Mouse (Mus musculus) midbrain, embryonic 11.5 days (tissue): ENCODE measurements at regions not wholly inside any gene's neighbourhood (a gene's known extent, or its start where the extent isn't known, plus 50 kb on each side); places are given as distances from the start of the nearest gene placed in this dataset.
"Not testable (repeated sequence)": the region's sequence is repeated elsewhere in the genome, so short reads cannot be mapped to it uniquely, and the experiment has no call there.

ENCODE experiments used
- ATAC-seq: fragments of 200-750 bp; cut with Nextera tagmentation; 2 replicates; pipeline ENCODE4 v1.8.0; 2017; ENCODE audit warnings: moderate TSS enrichment, moderate library complexity; ENCODE audit not compliant: low FRiP score
- DNase-seq: peaks from one replicate; pipeline ENCODE4 v3.0.0; 2015; ENCODE audit warnings: low spot score; ENCODE audit errors: missing footprints
- H3K27ac ChIP-seq: fragments of 300-500 bp; sonication (generic); 2 replicates; pipeline ENCODE4 v1.5.1; 2014; ENCODE audit warnings: low read depth, low read length
- H3K27me3 ChIP-seq: fragments of 300-500 bp; sonication (generic); 2 replicates; pipeline ENCODE4 v1.6.1; 2014; ENCODE audit warnings: mild to moderate bottlenecking, low read length, moderate library complexity, mixed read lengths; ENCODE audit not compliant: control insufficient read depth, insufficient read depth
- H3K36me3 ChIP-seq: fragments of 300-500 bp; sonication (generic); 2 replicates; pipeline ENCODE4 v1.6.1; 2014; ENCODE audit warnings: mild to moderate bottlenecking, low read length, moderate library complexity, mixed read lengths; ENCODE audit not compliant: control insufficient read depth, insufficient read depth
- H3K4me1 ChIP-seq: fragments of 300-500 bp; sonication (generic); 2 replicates; pipeline ENCODE4 v1.6.1; 2014; ENCODE audit warnings: low read length; ENCODE audit not compliant: control insufficient read depth, insufficient read depth
- H3K4me2 ChIP-seq: fragments of 300-500 bp; sonication (generic); 2 replicates; pipeline ENCODE4 v1.6.1; 2014; ENCODE audit warnings: mild to moderate bottlenecking, moderate library complexity
- H3K4me3 ChIP-seq: fragments of 300-500 bp; sonication (generic); 2 replicates; pipeline ENCODE4 v1.5.1; 2014; ENCODE audit warnings: low read depth, low read length
- H3K9ac ChIP-seq: fragments of 300-500 bp; sonication (generic); 2 replicates; pipeline ENCODE4 v1.6.1; 2014; ENCODE audit warnings: low read length
- H3K9me3 ChIP-seq: fragments of 300-500 bp; sonication (generic); 2 replicates; pipeline ENCODE4 v1.6.1; 2016; ENCODE audit warnings: low read length; ENCODE audit not compliant: control insufficient read depth
- WGBS: fragments of 180-500 bp; shearing (Covaris S2); extraction: QIAGEN DNeasy Blood & Tissue Kit; methylation state at CpG from one replicate; pipeline ENCODE4 v1.1.7; 2014; 5-methylcytosine and 5-hydroxymethylcytosine counted together

- peak; percentile 25; the same call in 1 of the 2 replicates for ATAC-seq
- no peak for DNase-seq
- 65% methylated on average over 2 of the region's 2 CpGs for WGBS
Observed at GRCm38 (mm10) chr11:10051584-10052210, 860.0 kb downstream of the Abca13 start.

GRCm38 (mm10) chr11:10071881-10072280, 880.1 kb downstream of the Abca13 start:
- Histone ChIP-seq H3K4me2 (no peak overlapping the region), H3K27me3 (no peaks in the 10 kb centered on the region), H3K9ac (no peak overlapping the region), H3K27ac (no peak overlapping the region), H3K4me3 (no peak overlapping the region), H3K4me1 (no peaks in the 10 kb centered on the region), H3K9me3 (no peaks in the 10 kb centered on the region), H3K36me3 (no peaks in the 10 kb centered on the region)
- no peak for ATAC-seq
- no peak for DNase-seq
- 82% methylated on average over 2 of the region's 2 CpGs for WGBS

More at GRCm38 (mm10) chr11:10051584-10052210, 860.0 kb downstream of the Abca13 start:
- Histone ChIP-seq H3K27me3 (no peaks in the 10 kb centered on the region), H3K36me3 (no peaks in the 10 kb centered on the region), H3K27ac (no peak overlapping the region), H3K9me3 (no peaks in the 10 kb centered on the region), H3K4me2 (no peak overlapping the region), H3K4me1 (peaks cover 2% of the 10 kb centered on the region; the same call in 1 of the 2 replicates), H3K9ac (no peak overlapping the region), H3K4me3 (no peak overlapping the region)

- no peak overlapping the region for H3K9ac ChIP-seq
- no peaks in the 10 kb centered on the region for H3K4me1 ChIP-seq
- H3K9me3 ChIP-seq: no peaks in the 10 kb centered on the region
- no peaks in the 10 kb centered on the region for H3K36me3 ChIP-seq
- H3K4me3 ChIP-seq: no peak overlapping the region
- H3K4me2 ChIP-seq: no peak overlapping the region
- H3K27me3 ChIP-seq: no peaks in the 10 kb centered on the region
- H3K27ac ChIP-seq: no peak overlapping the region
- ATAC-seq (no peak), DNase-seq (no peak)
- WGBS: 59% methylated on average over 4 of the region's 4 CpGs
Observed at GRCm38 (mm10) chr11:10087939-10088338, 896.2 kb downstream of the Abca13 start.

GRCm38 (mm10) chr11:10102314-10102713, 910.6 kb downstream of the Abca13 start:
- H3K4me1 ChIP-seq, ATAC-seq, H3K9ac ChIP-seq, H3K4me3 ChIP-seq, H3K27me3 ChIP-seq, H3K27ac ChIP-seq, H3K36me3 ChIP-seq, H3K4me2 ChIP-seq, DNase-seq, H3K9me3 ChIP-seq: not testable (repeated sequence)
- 87% methylated on average over 8 of the region's 8 CpGs for WGBS

- no peak overlapping the region for H3K27ac ChIP-seq
- H3K9ac ChIP-seq: no peak overlapping the region
- WGBS: 84% methylated on average over 2 of the region's 2 CpGs
- no peaks in the 10 kb centered on the region for H3K27me3 ChIP-seq
- no peaks in the 10 kb centered on the region for H3K4me1 ChIP-seq
- DNase-seq (no peak), ATAC-seq (no peak)
- no peak overlapping the region for H3K4me3 ChIP-seq
- no peak overlapping the region for H3K4me2 ChIP-seq
- H3K36me3 ChIP-seq: no peaks in the 10 kb centered on the region
- no peaks in the 10 kb centered on the region for H3K9me3 ChIP-seq
Observed at GRCm38 (mm10) chr11:10105077-10105476, 913.3 kb downstream of the Abca13 start.

- H3K4me1 ChIP-seq: no peaks in the 10 kb centered on the region
- H3K36me3 ChIP-seq: no peaks in the 10 kb centered on the region
- no peak overlapping the region for H3K9ac ChIP-seq
- H3K27ac ChIP-seq: no peak overlapping the region
- DNase-seq: no peak
- H3K27me3 ChIP-seq: no peaks in the 10 kb centered on the region
- ATAC-seq: no peak
- H3K9me3 ChIP-seq: no peaks in the 10 kb centered on the region
- H3K4me3 ChIP-seq: no peak overlapping the region
- H3K4me2 ChIP-seq: no peak overlapping the region
Observed at GRCm38 (mm10) chr11:10142161-10142560, 950.4 kb downstream of the Abca13 start.

GRCm38 (mm10) chr11:10149160-10149559, 957.4 kb downstream of the Abca13 start:
- no peak overlapping the region for H3K4me3 ChIP-seq
- H3K27me3 ChIP-seq: no peaks in the 10 kb centered on the region
- H3K27ac ChIP-seq: no peak overlapping the region
- no peak overlapping the region for H3K4me2 ChIP-seq
- H3K9me3 ChIP-seq: no peaks in the 10 kb centered on the region
- 61% methylated on average over 1 of the region's 1 CpGs for WGBS
- H3K4me1 ChIP-seq: no peaks in the 10 kb centered on the region
- no peaks in the 10 kb centered on the region for H3K36me3 ChIP-seq
- DNase-seq (no peak), ATAC-seq (no peak)
- H3K9ac ChIP-seq: no peak overlapping the region

GRCm38 (mm10) chr11:10153836-10154235, 960.2 kb upstream of the Vwc2 start:
- Histone ChIP-seq H3K4me1 (no peaks in the 10 kb centered on the region), H3K9me3 (no peaks in the 10 kb centered on the region), H3K9ac (no peak overlapping the region), H3K4me3 (no peak overlapping the region), H3K27me3 (no peaks in the 10 kb centered on the region), H3K4me2 (no peak overlapping the region), H3K27ac (no peak overlapping the region), H3K36me3 (no peaks in the 10 kb centered on the region)
- ATAC-seq: no peak
- no peak for DNase-seq

- ATAC-seq (no peak), DNase-seq (no peak)
- H3K27me3 ChIP-seq: no peaks in the 10 kb centered on the region
Observed at GRCm38 (mm10) chr11:10193738-10194137, 920.3 kb upstream of the Vwc2 start.

More at GRCm38 (mm10) chr11:10193738-10194137, 920.3 kb upstream of the Vwc2 start:
- Histone ChIP-seq H3K9ac (no peak overlapping the region), H3K4me1 (no peaks in the 10 kb centered on the region), H3K36me3 (no peaks in the 10 kb centered on the region), H3K4me2 (no peak overlapping the region), H3K9me3 (no peaks in the 10 kb centered on the region), H3K4me3 (no peak overlapping the region), H3K27ac (no peak overlapping the region)
- 54% methylated on average over 3 of the region's 3 CpGs for WGBS
